Mouse (Mus musculus): ENCODE measurements around the gene Serinc2.
"Not testable (repeated sequence)": the region's sequence is repeated elsewhere in the genome, so short reads cannot be mapped to it uniquely, and the experiment has no call there.

Gene Serinc2

GRCm38 (mm10) chr4:130260406-130260805 lies 18.6 kb downstream of the Serinc2 start:
- no peak for DNase-seq (ENCODE audit: low spot score)

DNA sequence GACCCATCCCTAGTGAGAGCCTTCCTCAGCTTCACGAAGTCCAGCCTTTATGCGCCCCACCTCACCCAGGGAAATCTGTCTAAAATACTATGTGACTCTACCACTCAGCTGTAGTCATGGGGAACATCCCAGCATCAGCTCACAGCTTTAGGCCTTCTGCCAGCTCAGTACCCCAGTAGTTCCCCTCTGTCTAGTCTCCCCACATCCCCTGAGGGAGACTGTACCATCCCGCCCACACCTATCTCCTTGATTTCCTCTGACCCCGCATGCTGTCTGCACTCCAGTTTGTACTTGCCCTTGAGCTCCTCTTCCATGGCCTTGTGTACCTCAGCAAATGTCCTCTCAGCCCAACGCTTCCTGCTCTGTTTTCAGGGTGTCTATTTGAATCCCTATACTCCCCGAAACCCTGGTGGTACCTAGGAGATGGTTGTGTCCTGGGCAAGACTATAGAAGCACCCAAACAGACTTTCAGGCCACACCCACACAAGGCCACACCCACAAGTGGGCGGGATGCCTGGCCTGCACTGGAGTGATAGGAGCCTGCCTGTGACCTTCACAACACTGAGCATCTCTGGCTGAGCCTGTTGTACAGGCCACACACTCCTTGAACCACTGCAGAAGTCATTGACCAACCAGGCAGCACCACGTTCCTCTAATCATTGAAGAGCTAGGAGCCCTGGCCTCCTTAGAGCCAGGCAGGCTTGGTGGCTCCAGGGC lies 26.4 kb downstream of the Serinc2 start:
- no peak for DNase-seq (ENCODE audit: low spot score)

DNA sequence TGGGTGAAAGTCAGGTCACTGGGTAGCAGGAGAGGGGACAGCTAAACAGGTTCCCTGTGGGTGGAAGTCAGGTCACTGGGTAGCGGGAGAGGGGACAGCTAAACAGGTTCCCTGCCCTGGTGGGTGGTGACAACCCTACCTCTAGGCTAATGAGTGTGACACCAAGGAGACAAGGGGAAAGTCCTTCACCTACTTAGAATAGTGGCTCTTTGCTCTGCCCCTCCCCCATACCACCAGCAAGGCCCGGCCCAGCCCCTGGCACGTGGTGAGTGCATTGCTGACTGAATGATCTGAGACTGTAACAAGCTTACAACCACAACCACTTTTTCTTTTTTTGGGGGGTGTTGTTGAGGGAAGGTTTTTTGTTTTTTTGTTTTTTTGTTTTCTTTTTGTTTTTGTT lies 27.2 kb downstream of the Serinc2 start:
- no peak for DNase-seq (ENCODE audit: low spot score)

DNA sequence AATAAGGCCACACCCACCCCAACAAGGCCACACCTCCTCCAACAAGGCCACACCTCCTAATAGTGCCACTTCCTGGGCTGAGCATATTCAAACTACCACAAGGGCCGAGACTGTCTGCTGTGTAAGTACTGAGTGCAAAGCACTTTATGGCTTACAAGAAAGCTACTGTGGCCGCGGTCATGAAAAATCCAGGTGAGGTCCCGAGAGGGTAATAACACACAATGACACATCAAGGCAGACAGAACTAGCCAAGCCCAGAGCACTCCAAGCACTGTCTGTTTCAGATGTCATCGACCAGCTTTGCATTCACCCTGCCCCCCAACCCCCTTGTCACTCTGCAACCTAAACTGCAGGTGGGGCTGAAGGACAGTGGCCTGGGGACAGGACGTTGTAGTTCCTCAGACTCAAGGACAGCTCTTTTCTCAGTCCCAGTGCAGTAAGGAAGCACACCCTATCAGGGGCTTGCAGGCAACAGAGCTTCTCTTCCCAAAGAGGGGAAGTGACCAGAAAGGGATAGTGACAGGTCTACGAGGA lies 27.8 kb downstream of the Serinc2 start:
- DNase-seq (ENCODE audit: low spot score) = no peak

DNA sequence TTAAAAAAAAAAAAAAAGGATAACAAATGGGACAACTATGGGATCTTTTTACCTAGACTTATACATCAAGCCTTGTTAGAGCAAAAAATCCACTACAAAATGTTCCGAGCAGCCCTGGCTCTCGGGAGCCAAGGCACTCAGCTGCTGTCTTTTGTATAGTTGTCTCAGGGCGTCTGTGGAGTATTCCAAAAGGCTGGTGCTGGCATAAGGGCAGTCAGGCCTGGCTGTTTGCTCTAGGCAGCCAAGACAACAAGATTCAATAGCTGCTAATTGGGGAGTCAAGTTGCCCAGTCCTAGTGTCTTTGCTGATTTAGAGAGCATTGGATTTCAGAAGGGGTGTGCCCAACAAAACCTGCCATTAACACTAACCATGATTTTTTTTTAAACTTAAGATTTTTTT lies 30.4 kb downstream of the Serinc2 start:
- no peak for DNase-seq (ENCODE audit: low spot score)

GRCm38 (mm10) chr4:130246132-130246531 lies 32.9 kb downstream of the Serinc2 start:
- DNase-seq (ENCODE audit: low spot score) = peak; percentile 69

DNA sequence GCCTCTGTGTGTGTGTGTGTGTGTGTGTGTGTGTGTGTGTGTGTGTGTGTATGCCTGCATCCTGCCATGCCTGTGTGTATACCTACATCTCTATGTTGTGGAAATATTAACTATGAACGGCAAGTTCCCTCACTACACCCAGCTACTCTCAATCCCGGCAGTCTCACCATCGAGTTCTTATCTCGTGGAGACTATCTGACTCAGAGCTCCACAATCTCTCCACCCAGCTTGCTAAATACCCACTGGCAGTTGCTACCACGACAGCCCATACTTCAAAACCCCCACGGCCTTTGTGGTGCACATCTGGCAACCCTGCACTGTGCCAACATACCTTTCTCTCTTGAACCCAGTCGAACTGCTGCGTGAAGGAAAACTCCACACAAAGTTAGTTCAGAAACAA lies 34.3 kb downstream of the Serinc2 start:
- no peak for DNase-seq (ENCODE audit: low spot score)

GRCm38 (mm10) chr4:130243621-130244020 lies 35.4 kb downstream of the Serinc2 start:
- not testable (repeated sequence) for DNase-seq (ENCODE audit: low spot score)

- DNase-seq (ENCODE audit: low spot score) = no peak
Measured at GRCm38 (mm10) chr4:130242956-130243355, 36.0 kb downstream of the Serinc2 start.

- DNase-seq (ENCODE audit: low spot score) = no peak
Measured at GRCm38 (mm10) chr4:130240695-130241094, 38.3 kb downstream of the Serinc2 start.

- DNase-seq (ENCODE audit: low spot score) = no peak
Measured at GRCm38 (mm10) chr4:130237607-130238006, 41.4 kb downstream of the Serinc2 start.

GRCm38 (mm10) chr4:130236361-130236760 lies 42.6 kb downstream of the Serinc2 start:
- DNase-seq (ENCODE audit: low spot score) = no peak

DNA sequence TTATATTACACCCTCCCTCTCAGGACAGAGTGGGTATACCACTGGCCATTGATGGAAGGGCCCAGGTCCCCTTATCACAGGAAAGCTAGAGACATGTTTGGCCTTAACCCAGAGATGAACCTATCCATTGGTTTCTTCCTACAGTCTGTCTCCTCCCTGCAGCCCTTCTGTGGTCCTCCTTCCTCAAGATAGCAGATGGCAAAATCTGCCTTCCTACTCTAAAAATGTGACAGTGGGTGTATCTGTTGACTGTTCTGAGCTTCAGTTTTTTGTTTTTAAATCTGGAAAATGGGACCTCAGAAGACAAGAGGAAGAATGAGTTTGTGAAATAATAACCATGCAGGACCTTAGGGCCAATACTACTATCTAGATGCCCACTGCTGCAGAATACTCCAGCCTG lies 54.9 kb downstream of the Serinc2 start:
- DNase-seq (ENCODE audit: low spot score) = no peak

DNA sequence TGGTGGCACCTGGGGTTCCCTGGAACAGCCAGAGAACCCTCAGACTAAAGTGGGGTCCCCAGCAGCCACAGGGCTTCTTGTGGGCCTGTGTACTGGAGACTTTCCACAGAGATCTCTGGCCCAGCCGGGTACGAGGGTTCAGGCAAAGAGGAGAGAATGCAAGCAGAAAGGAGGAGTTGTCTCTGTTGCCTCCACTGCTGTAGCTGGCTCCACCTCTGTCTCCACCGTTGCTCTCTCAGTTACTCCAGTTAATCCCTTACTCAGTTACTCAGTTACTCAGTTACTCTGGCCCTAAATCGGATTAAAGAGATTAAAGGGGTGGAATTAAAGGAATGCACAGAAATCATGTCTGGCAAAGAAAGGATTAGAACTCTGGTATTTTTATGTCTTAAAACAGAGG lies 56.8 kb downstream of the Serinc2 start, which contains the start of gene Gm853:
Gene Gm853, minus strand, starts transcription at position 223 of the 400 bp plus-strand sequence.
- no peak for DNase-seq (ENCODE audit: low spot score)

GRCm38 (mm10) chr4:130220176-130220575 lies 58.8 kb downstream of the Serinc2 start:
- no peak for DNase-seq (ENCODE audit: low spot score)

DNA sequence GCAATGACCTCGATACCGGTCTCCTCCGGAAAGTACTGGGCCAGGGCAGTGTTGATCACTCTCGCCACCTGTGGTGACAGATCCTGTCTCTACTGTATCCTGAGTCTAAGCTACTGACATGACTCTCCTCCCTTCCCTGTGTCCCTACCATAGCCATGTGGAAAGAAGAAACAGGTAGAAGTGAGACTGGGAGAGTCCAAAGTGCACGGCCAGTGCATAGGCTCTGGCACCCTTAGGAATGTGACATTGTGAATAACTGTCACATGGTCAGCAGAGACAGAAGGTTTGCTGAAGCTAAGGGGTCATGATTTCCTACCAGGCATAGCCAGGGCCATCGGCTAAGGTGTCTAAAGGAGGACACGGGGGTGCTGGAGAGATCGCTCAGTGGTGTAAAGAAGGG lies 63.6 kb downstream of the Serinc2 start:
- no peak for DNase-seq (ENCODE audit: low spot score)

- DNase-seq (ENCODE audit: low spot score) = no peak
Measured at GRCm38 (mm10) chr4:130213857-130214256, 65.1 kb downstream of the Serinc2 start.

DNA sequence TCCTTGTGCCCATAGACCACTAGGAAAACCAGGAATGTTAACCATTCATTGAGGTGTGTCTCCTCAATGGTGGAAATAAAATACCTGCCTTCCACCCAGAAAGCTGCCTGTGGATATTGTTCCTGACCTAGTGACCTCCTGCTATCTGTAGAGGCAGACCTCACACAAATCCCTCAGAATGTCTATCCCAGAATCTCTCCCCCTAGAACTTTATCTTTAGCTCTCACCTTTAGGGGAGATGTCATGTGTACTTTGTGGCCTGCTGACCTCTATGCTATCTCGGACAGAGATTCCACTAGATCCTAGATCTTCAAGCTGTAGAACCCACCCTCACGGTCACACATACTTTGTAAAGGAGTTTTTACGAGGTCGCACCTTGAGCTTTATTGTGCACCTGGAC lies 65.8 kb downstream of the Serinc2 start:
- DNase-seq (ENCODE audit: low spot score) = no peak

GRCm38 (mm10) chr4:130212421-130212820 lies 66.6 kb downstream of the Serinc2 start:
- no peak for DNase-seq (ENCODE audit: low spot score)

GRCm38 (mm10) chr4:130211870-130212269 lies 67.1 kb downstream of the Serinc2 start:
- DNase-seq (ENCODE audit: low spot score) = no peak
